Mouse (Mus musculus) heart, postnatal 0 days (tissue): ENCODE data around the gene Sf3b4.

Experiments
- CTCF ChIP-seq: IDR thresholded peaks from 2 replicates; pipeline ENCODE4 v1.5.1; 2016; ENCODE audit warnings: antibody characterized with exemption, control low read depth, low read depth
- EP300 ChIP-seq: IDR thresholded peaks from 2 replicates; pipeline ENCODE4 v1.6.1; 2016; ENCODE audit warnings: antibody characterized with exemption, low read depth

- TF ChIP-seq CTCF: no peak
- no peak for TF ChIP-seq EP300
These were observed 26.0 kb downstream of the Sf3b4 start for GRCm38 (mm10) chr3:96198181-96198580.
